Mouse (Mus musculus) heart, adult 10 weeks (tissue): ENCODE results near the gene Mtch2. TPM values are rescaled to one million over a fixed set of nuclear protein-coding genes. Genes with fewer than 3 reads are reported as not detected.

ENCODE experiments used
- polyA plus RNA-seq: library from polyadenylated mRNA; stranded (reverse); fragments of 350-450 nt; fragmentation: Illumina TruSeq; extraction: RNeasy Lipid Tissue Mini Kit (QIAGEN cat#74804); gene quantifications from one replicate; pipeline ENCODE4 v1.2.3, GENCODE M21; 2014; ENCODE audit warnings: low read depth, low replicate concordance

Mtch2 gene
- polyA plus RNA-seq = 222 TPM

DNA sequence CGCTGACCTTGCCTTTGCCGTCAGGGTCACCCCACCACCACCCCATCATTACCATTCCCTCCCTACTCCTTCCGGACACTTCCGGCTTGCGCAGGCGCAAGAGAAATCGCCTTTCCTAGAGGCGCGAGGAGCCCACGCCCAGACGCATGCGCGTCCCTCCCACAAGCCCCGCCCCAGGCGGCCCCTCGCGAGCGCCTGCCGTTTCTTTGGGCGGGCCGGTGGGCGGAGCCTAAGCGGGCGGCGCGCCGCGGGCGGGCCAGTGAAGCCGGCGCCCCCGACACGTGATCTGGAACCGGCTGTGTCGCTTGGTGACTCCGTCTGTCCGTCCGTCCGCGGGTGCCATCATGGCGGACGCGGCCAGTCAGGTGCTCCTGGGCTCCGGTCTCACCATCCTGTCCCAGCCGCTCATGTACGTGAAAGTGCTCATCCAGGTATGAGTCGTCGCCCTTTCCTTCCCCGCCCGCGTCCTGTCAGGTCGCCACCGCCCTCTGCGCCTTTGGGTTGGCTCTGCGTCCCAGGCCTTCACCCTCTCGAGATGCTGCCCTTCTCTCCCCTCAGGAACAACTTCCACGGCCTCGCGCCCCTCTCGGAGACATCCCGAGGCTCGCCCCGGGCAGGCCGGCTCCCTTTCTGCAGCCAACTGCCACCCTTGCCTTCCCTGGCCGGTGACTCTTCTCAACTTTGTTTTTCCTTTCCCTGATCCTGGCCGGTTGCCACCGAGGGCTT is at the start of gene Mtch2:
Mtch2 (plus strand) TSS at position 201 of the 726 bp plus-strand sequence.

DNA sequence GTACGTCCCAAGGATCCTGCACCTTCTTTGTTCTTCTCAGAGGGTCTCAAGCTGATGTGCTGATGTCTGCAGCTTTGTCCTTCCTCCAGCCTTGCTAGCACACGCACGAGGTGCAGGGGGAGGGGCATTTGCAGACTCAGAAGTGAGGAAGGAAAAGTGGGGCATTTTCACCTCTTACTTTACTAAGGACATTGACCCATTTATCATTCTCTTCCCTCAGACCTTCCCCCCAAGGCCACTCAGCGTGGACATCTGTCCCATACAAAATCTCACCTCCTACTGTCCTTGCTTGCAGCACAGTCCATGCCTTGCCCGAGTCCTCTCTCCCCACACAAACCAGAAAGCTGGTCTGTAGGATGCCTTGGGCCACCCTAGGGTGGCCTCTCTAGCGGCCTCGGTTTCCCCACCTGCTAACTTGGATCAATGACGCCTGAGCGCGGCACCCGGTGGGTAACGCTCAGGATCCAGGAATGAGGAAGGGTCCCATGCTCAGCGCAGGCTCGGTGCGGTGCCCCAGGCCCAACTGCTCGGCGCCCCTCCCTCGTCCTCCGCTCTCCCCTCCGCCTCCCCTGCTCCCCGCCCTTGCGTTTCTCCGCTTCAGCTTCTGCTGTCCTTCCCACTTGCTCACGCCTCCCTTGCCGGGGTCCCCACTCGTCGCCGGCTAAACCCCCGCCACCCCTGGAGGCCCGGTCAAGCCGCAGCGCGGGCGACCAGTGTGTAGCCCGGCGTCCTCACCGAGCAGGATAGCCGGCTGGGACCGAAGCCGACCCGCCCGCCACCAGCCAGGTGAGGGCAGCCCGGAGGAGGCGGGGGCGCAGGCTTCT is 38.5 kb downstream of the Mtch2 start, which contains the start of gene C1qtnf4:
C1qtnf4 (plus strand) TSS at position 643 of the 824 bp plus-strand sequence.

DNA sequence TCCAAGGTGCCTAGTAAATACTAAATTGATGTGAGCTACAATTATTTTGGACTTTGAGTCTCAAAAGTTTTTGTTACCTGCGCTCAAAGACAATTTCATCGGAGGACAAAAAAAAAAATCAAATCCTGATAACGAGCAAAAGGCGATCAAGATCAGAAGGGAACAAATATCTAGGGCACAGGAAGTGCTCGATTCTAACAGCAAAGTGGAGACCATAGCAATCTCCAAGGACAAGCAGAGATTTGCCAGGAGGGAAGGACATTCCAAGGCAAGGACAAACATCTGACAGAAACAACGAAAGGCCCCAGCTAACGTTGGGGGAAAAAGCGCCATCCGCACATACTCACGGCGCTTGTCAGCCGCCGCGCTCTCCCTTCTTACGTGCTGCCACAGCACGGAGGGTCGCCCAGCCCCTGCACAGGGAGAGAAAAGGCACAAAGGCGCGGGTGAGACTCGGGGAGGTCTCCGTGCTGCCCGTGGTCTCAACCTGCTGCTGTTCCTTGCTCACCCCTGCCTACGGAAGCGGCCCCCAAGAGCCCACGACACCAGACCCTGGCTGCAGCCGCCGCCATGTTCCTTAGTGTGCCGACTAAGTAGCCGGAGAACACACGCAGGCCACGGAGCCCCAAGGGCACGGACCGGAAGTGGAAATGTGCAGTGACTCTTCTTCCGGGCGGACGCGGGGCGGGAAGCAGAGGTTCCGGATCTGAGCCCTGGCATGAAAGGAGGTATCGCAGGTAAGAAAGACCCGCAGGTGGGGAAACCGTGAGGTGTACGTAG is 57.3 kb downstream of the Mtch2 start, which contains the start of the genes Kbtbd4 and Ndufs3:
Kbtbd4 (plus strand) TSS at position 665 of the 780 bp plus-strand sequence.
Ndufs3 (minus strand) TSS at position 752 of the 780 bp plus-strand sequence.

Other genes with a start within 250 kb of the Mtch2 start
- gene Nup160, start 169.9 kb upstream of the Mtch2 start, polyA plus RNA-seq = 8.4 TPM
- gene Fnbp4, start 101.8 kb upstream of the Mtch2 start, polyA plus RNA-seq = 25.7 TPM
- gene Agbl2, start 64.4 kb upstream of the Mtch2 start, polyA plus RNA-seq = 1.2 TPM
- 3.9 TPM for gene C1qtnf4, start 38.7 kb downstream of the Mtch2 start, polyA plus RNA-seq
- gene Kbtbd4, start 57.6 kb downstream of the Mtch2 start, polyA plus RNA-seq = 18.3 TPM
- 761 TPM for gene Ndufs3, start 57.7 kb downstream of the Mtch2 start, polyA plus RNA-seq
- 60.6 TPM for gene Celf1, start 93.2 kb downstream of the Mtch2 start, polyA plus RNA-seq
- 25.0 TPM for gene Rapsn, start 188.5 kb downstream of the Mtch2 start, polyA plus RNA-seq
- gene Psmc3, start 206.9 kb downstream of the Mtch2 start, polyA plus RNA-seq = 297 TPM
- gene Slc39a13, start 223.3 kb downstream of the Mtch2 start, polyA plus RNA-seq = 31.1 TPM
- gene Spi1, start 235.2 kb downstream of the Mtch2 start, polyA plus RNA-seq = 4.9 TPM